Mouse (Mus musculus): ENCODE results near the gene Gorasp2.

- TF ChIP-seq CTCF (IDR thresholded peaks at IDR 0.05), result no peak
- no peak for TF ChIP-seq EP300 (IDR thresholded peaks at IDR 0.05)
Measured at GRCm38 (mm10) chr2:70700851-70701250, 39.5 kb downstream of the Gorasp2 start.

Data from lung, postnatal 0 days (tissue).